In the genomic region with DNA sequence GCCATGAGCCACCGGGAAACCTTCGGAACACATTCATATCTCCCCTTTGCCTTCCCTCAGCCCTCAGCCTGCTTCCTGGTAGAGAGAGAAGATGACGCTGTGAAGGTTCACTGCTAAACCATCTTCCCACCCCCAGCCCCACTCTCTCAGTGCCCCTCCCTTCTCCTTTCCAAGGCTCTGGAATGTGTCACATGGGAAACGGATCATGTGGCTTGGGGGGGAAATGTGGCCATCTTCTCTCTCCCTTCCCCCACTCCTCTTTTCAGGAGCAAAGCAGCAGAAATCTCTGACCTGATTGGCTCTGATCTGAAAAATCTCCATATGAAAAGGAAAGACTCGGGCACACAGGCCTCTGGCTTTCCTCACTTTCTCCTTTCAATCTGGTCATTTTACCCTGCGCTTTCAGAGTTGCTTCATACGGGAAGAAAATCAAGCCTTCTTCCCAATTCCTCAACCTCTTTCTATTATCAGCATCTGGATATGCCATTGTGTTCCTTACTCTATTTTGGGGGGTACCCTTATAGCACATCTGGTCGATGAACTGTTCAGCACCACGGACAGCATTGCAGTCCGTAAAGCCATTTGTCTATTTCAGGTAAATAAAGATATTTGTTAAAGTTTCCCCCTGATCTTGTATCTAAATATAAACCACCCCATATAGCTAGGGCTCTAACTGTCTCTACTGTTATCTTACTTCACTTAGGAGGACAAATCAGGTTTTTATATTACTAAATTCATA, we compare ENCODE assay signal across 8 mouse cellular contexts. TPM values are rescaled to one million over a fixed set of nuclear protein-coding genes. Genes with fewer than 3 reads are reported as not detected.
DNase-seq lines count a peak whose midpoint lies in the region; ATAC-seq and TF ChIP-seq lines count a peak whose summit lies in the region.

No protein-coding gene starts in this region.

- H3K27me3 ChIP-seq in neural tube, embryonic 13.5 days = no peaks in the 10 kb centered on the region

- TF ChIP-seq CTCF in lung, adult 2 months (IDR thresholded peaks at IDR 0.05; ENCODE audit: insufficient read depth, low read length) = no peak

- WGBS in lung, adult 2 months = 24% methylated on average over 10 of the region's 10 CpGs
- WGBS in neural tube, embryonic 13.5 days = 2% methylated on average over 10 of the region's 10 CpGs

- peaks cover 2% of the 10 kb centered on the region; the same call in 1 of the 2 replicates for H3K36me3 ChIP-seq in neural tube, embryonic 13.5 days

- H3K9me3 ChIP-seq in neural tube, embryonic 13.5 days = no peaks in the 10 kb centered on the region

- peak; percentile 49 for DNase-seq in lung, postnatal 10 days
- DNase-seq in lung, adult 2 months = no peak
- DNase-seq in cerebellum, postnatal 36 days = peak; percentile 80 to 85
- peak; percentile 81 to 89 for DNase-seq in frontal cortex, postnatal 36 days (ENCODE audit: low spot score in 2 of 2)
- peak; percentile 85 to 86 for DNase-seq in left cerebral cortex, adult 18-20 months (ENCODE audit: low spot score in 2 of 2)
- no peak for DNase-seq in T-cell, adult 2 months (ENCODE audit: low spot score)

- TF ChIP-seq POLR2A in lung, adult 2 months (IDR thresholded peaks at IDR 0.05; ENCODE audit: borderline replicate concordance, extremely low read depth, low read depth, low read length) = no peak

- H3K4me2 ChIP-seq in neural tube, embryonic 13.5 days = peak overlapping the region; percentile 62

- no peaks in the 10 kb centered on the region for H3K4me1 ChIP-seq in lung, adult 2 months (ENCODE audit: control insufficient read depth, insufficient read depth, low read length)
- peaks cover 58% of the 10 kb centered on the region for H3K4me1 ChIP-seq in neural tube, embryonic 13.5 days (replicated peaks)

- peak overlapping the region; percentile 95 for H3K27ac ChIP-seq in neural tube, embryonic 13.5 days (replicated peaks)

- H3K4me3 ChIP-seq in lung, adult 2 months (replicated peaks; ENCODE audit: extremely low read depth, low read depth, low read length) = no peak overlapping the region
- H3K4me3 ChIP-seq in neural tube, embryonic 13.5 days = peak overlapping the region; percentile 65

- peak overlapping the region; percentile 88 for H3K9ac ChIP-seq in neural tube, embryonic 13.5 days

- peak; percentile 92 for ATAC-seq in neural tube, embryonic 13.5 days (ENCODE audit: low read depth)
- no peak for ATAC-seq in erythroid progenitor cell, adult 5-6 weeks (replicated peaks; ENCODE audit: low FRiP score, poor library complexity, severe bottlenecking)

RNA-seq across cellular contexts. Expression of gene Gpr19, which starts 10.5 kb away (rescaled TPM):
- polyA plus RNA-seq in lung, adult 2 months (2012; rRNA removed) = 6.0 and 9.2 TPM in 2 replicates
- 10 to 100 TPM; 28.8 to 32.1 TPM for total RNA-seq in left cerebral cortex, adult 18-20 months (2021)
- polyA plus RNA-seq in neural tube, embryonic 13.5 days (2015; fragmentation: Nextera tagmentation; extraction: Ambion mirVana) = 37.1 and 39.1 TPM in 2 replicates
- total RNA-seq in erythroid progenitor cell, adult 5-6 weeks (2015; ENCODE audit: low replicate concordance) = 17.3 and 19.7 TPM in 2 replicates
- total RNA-seq in erythroid progenitor cell, adult 5-6 weeks (2017; ENCODE audit: low replicate concordance) = 7.2 and 11.9 TPM in 2 replicates

RNA-seq across cellular contexts. Expression of gene Cdkn1b, which starts 32.3 kb away (rescaled TPM):
- 26.9 and 31.6 TPM in 2 replicates for polyA plus RNA-seq in lung, adult 2 months (2012; rRNA removed)
- 10 to 100 TPM; 38.2 to 40.5 TPM for total RNA-seq in left cerebral cortex, adult 18-20 months (2021)
- 21.7 and 24.1 TPM in 2 replicates for polyA plus RNA-seq in neural tube, embryonic 13.5 days (2015; fragmentation: Nextera tagmentation; extraction: Ambion mirVana)
- 62.7 and 90.5 TPM in 2 replicates for total RNA-seq in erythroid progenitor cell, adult 5-6 weeks (2015; ENCODE audit: low replicate concordance)
- total RNA-seq in erythroid progenitor cell, adult 5-6 weeks (2017; ENCODE audit: low replicate concordance) = 107 and 117 TPM in 2 replicates

RNA-seq across cellular contexts. Expression of gene Crebl2, which starts 57.9 kb away (rescaled TPM):
- polyA plus RNA-seq in lung, adult 2 months (2012; rRNA removed) = 15.9 and 25.1 TPM in 2 replicates
- total RNA-seq in left cerebral cortex, adult 18-20 months (2021) = 10 to 100 TPM; 51.8 TPM
- 3.5 and 4.1 TPM in 2 replicates for polyA plus RNA-seq in neural tube, embryonic 13.5 days (2015; fragmentation: Nextera tagmentation; extraction: Ambion mirVana)
- 5.8 and 6.7 TPM in 2 replicates for total RNA-seq in erythroid progenitor cell, adult 5-6 weeks (2015; ENCODE audit: low replicate concordance)
- total RNA-seq in erythroid progenitor cell, adult 5-6 weeks (2017; ENCODE audit: low replicate concordance) = 10.5 and 13.7 TPM in 2 replicates

Comparison
In these comparisons a context has a peak if more than half of its experiments do, and no peak if none do; other contexts are left out.
1. DNase-seq: peak in lung, postnatal 10 days (single experiment), cerebellum, postnatal 36 days (2 of 2), frontal cortex, postnatal 36 days (2 of 2) and left cerebral cortex, adult 18-20 months (2 of 2); none in lung, adult 2 months (single experiment) and T-cell, adult 2 months (single experiment).